Mouse (Mus musculus) embryo, embryonic 11.5 days (tissue): Measurements from ENCODE around the gene Tmem258.

Experiments used
- DNase-seq: peaks from one replicate; pipeline ENCODE4 v3.0.0-alpha.2; 2012; ENCODE audit warnings: low read depth, low spot score

The Tmem258 gene

GRCm38 (mm10) chr19:10222656-10223055 is 18.8 kb downstream of the Tmem258 start:
- no peak for DNase-seq

- no peak for DNase-seq
Measured at GRCm38 (mm10) chr19:10223561-10223960, 19.7 kb downstream of the Tmem258 start.

GRCm38 (mm10) chr19:10224637-10225453 is 21.0 kb downstream of the Tmem258 start:
- no peak for DNase-seq

- no peak for DNase-seq
Measured at GRCm38 (mm10) chr19:10225767-10226166, 22.0 kb downstream of the Tmem258 start.

- DNase-seq, result peak; percentile 41
Measured at GRCm38 (mm10) chr19:10231016-10231415, 27.2 kb downstream of the Tmem258 start.

- DNase-seq, result no peak
Measured at GRCm38 (mm10) chr19:10231871-10232270, 28.1 kb downstream of the Tmem258 start.

GRCm38 (mm10) chr19:10232327-10233017 is 28.7 kb downstream of the Tmem258 start:
- no peak for DNase-seq

- no peak for DNase-seq
Measured at GRCm38 (mm10) chr19:10235784-10236565, 32.2 kb downstream of the Tmem258 start.

- DNase-seq, result no peak
Measured at GRCm38 (mm10) chr19:10238477-10238876, 34.7 kb downstream of the Tmem258 start.

GRCm38 (mm10) chr19:10239419-10239818 is 35.6 kb downstream of the Tmem258 start:
- no peak for DNase-seq

- no peak for DNase-seq
Measured at GRCm38 (mm10) chr19:10239975-10240653, 36.3 kb downstream of the Tmem258 start.

GRCm38 (mm10) chr19:10240654-10241305 is 37.0 kb downstream of the Tmem258 start, which contains the start of gene Myrf:
Gene Myrf, minus strand, starts transcription at chr19:10240748.
- DNase-seq, result peak; percentile 73

GRCm38 (mm10) chr19:10242916-10243315 is 39.1 kb downstream of the Tmem258 start:
- no peak for DNase-seq

GRCm38 (mm10) chr19:10244183-10244582 is 40.4 kb downstream of the Tmem258 start:
- peak; percentile 27 for DNase-seq

GRCm38 (mm10) chr19:10247165-10247564 is 43.4 kb downstream of the Tmem258 start:
- no peak for DNase-seq

- DNase-seq, result no peak
Measured at GRCm38 (mm10) chr19:10248128-10248527, 44.3 kb downstream of the Tmem258 start.
